8 mouse cellular contexts compared by ENCODE assay signal in the genomic region with DNA sequence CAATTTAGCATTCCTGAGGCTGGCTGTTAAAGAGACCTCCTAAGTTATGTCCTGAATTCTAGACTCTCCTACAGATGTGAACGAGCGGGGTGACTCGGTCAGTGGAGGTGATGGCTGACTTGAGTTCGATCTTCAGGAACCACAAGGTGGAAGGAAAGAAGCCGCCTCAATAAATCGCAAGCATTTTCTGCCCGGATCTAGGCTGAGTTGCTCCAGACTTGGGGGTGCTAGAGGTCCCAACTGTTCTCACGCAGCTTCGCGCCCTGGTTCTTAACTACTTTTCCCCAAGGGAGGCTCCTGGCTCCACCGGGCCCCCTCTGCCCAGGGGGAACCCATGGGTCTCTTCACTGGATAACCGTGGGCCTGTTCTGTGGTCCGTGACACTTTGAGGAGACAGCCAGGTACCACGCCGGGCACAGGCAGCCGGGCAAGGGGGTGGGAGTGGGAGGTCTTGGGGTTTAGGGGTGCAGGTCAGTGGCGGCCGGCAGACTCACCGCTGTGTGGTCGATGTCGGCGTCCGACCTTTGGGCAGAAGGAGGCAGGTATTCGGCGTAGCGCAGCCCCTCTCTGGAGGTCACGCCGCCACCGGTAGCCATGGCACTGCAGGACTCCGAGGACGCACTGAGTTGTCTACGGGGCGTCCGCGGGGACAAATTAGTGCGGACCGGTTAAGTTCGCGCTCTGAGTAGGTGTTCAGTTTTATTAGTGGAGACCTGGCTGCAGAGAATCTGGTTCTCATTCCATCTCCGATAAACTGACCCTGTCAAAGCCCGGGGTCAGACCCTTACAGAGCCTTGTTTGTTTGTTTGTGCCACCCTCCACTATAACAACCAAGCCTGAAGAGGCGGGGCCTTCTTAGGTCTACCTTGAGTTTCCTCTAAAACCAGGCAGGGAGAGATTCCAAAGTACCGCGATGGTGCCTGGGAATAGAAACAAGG. TPM values are rescaled to one million over a fixed set of nuclear protein-coding genes. Genes with fewer than 3 reads are reported as not detected.
DNase-seq lines count a peak whose midpoint lies in the region; ATAC-seq and TF ChIP-seq lines count a peak whose summit lies in the region.

A gene (minus strand): TSS at position 822 of the 938 bp plus-strand sequence.

- H3K36me3 ChIP-seq in hindbrain, embryonic 10.5 days = no peaks in the 10 kb centered on the region
- no peaks in the 10 kb centered on the region for H3K36me3 ChIP-seq in lung, embryonic 15.5 days

- H3K9me3 ChIP-seq in hindbrain, embryonic 10.5 days = no peaks in the 10 kb centered on the region
- no peaks in the 10 kb centered on the region for H3K9me3 ChIP-seq in lung, embryonic 15.5 days

- H3K27ac ChIP-seq in hindbrain, embryonic 10.5 days = peak within 1 kb of the TSS; percentile 90
- H3K27ac ChIP-seq in lung, embryonic 15.5 days = no peak within 1 kb of the TSS; the same call in 1 of the 2 replicates
- 0 out of 2 replicates have a peak within 1 kb of the TSS, but pooled peaks have one; percentile 15 for H3K27ac ChIP-seq in olfactory bulb, adult 2 months (ENCODE audit: insufficient read depth, low read depth, low read length)

- peak within 1 kb of the TSS; percentile 80 for H3K9ac ChIP-seq in lung, embryonic 15.5 days

- peak within 1 kb of the TSS; percentile 93 for H3K4me3 ChIP-seq in hindbrain, embryonic 10.5 days
- H3K4me3 ChIP-seq in lung, embryonic 15.5 days = peak within 1 kb of the TSS; percentile 95
- H3K4me3 ChIP-seq in olfactory bulb, adult 2 months (ENCODE audit: insufficient read depth, low read depth, low read length) = peak within 1 kb of the TSS; percentile 85

- peak; percentile 88 for DNase-seq in NIH3T3 (ENCODE audit: low read depth)
- peak; percentile 86 to 88 for DNase-seq in cerebellum, postnatal 10 days
- peak; percentile 60 to 90 for DNase-seq in frontal cortex, adult 2 months (ENCODE audit: extremely low spot score in 1 of 2, low spot score in 1 of 2)
- peak; percentile 86 for DNase-seq in hindbrain, embryonic 10.5 days (ENCODE audit: low spot score)
- DNase-seq in layer of hippocampus, adult 9-10 months (ENCODE audit: low spot score) = peak; percentile 69
- DNase-seq in thymus, adult 18-20 months = peak; percentile 73 to 79

- H3K27me3 ChIP-seq in hindbrain, embryonic 10.5 days (ENCODE audit: insufficient read depth, poor library complexity, severe bottlenecking) = no peaks in the 10 kb centered on the region
- H3K27me3 ChIP-seq in lung, embryonic 15.5 days = no peaks in the 10 kb centered on the region

- ATAC-seq in lung, embryonic 15.5 days (ENCODE audit: borderline replicate concordance, extremely low read depth, low FRiP score, low TSS enrichment) = peak; percentile 89

- no peak for TF ChIP-seq POLR2A in olfactory bulb, adult 2 months (IDR thresholded peaks at IDR 0.05; ENCODE audit: insufficient read depth, low read depth, low read length)

- peak within 1 kb of the TSS; percentile 71 for H3K4me2 ChIP-seq in lung, embryonic 15.5 days

- no peak for TF ChIP-seq CTCF in olfactory bulb, adult 2 months (IDR thresholded peaks at IDR 0.05; ENCODE audit: insufficient read depth, low read depth, low read length)

- under 1% methylated on average over 44 of the region's 44 CpGs for WGBS in hindbrain, embryonic 10.5 days
- WGBS in lung, embryonic 15.5 days = 2% methylated on average over 44 of the region's 44 CpGs
- WGBS in olfactory bulb, adult 2 months = 4% methylated on average over 44 of the region's 44 CpGs

- H3K4me1 ChIP-seq in hindbrain, embryonic 10.5 days (replicated peaks) = peaks cover 10% of the 10 kb centered on the region
- H3K4me1 ChIP-seq in lung, embryonic 15.5 days = 0 out of 2 replicates have a peak, but pooled peaks cover 3% of the 10 kb centered on the region
- 0 out of 2 replicates have a peak, but pooled peaks cover 3% of the 10 kb centered on the region for H3K4me1 ChIP-seq in olfactory bulb, adult 2 months (ENCODE audit: control insufficient read depth, insufficient read depth, low read length)

RNA-seq across cellular contexts. Expression of the gene that starts here (rescaled TPM):
- 26.9 and 27.1 TPM in 2 replicates for polyA plus RNA-seq in frontal cortex, adult 2 months (2012; rRNA removed)
- 101 and 113 TPM in 2 replicates for polyA plus RNA-seq in hindbrain, embryonic 10.5 days (2016; fragmentation: Nextera tagmentation; extraction: Ambion mirVana)
- 92.1 and 94.1 TPM in 2 replicates for polyA plus RNA-seq in lung, embryonic 15.5 days (2015; fragmentation: Nextera tagmentation; extraction: Ambion mirVana)
- polyA plus RNA-seq in olfactory bulb, adult 2 months (2012; ENCODE audit: insufficient read depth, insufficient read length, low replicate concordance, missing spikeins) = not detected in 2 replicates
